Mouse (Mus musculus): ENCODE results near the gene Bclaf3.

- TF ChIP-seq CTCF (IDR thresholded peaks at IDR 0.05; ENCODE audit: low read depth) (no peak), EP300 (optimal IDR thresholded peaks at IDR 0.05) (no peak)
These were observed 4.7 kb upstream of the Bclaf3 start for GRCm38 (mm10) chrX:159521780-159522179.
